Mouse (Mus musculus): Measurements from ENCODE around the gene Celf2. TPM values are rescaled to one million over a fixed set of nuclear protein-coding genes. Genes with fewer than 3 reads are reported as not detected.

The Celf2 gene
- polyA plus RNA-seq, 1 experiment, result 40.8 TPM

GRCm38 (mm10) chr2:6849388-6849787 lies 660.0 kb downstream of the Celf2 start:
- 68% methylated on average over 3 of the region's 3 CpGs for WGBS
- Histone ChIP-seq H3K36me3 (ENCODE audit: control insufficient read depth, insufficient read depth, low read length) (no peaks in the 10 kb centered on the region), H3K27ac (ENCODE audit: insufficient read depth, low read length) (no peak overlapping the region), H3K4me1 (ENCODE audit: control insufficient read depth, insufficient read depth, insufficient read length) (no peaks in the 10 kb centered on the region), H3K27me3 (ENCODE audit: control insufficient read depth, insufficient read depth, low read length) (no peaks in the 10 kb centered on the region), H3K4me3 (ENCODE audit: extremely low read depth, insufficient read depth, insufficient read length) (no peak overlapping the region)
- DNase-seq (ENCODE audit: low read depth in 1 of 2, low spot score in 2 of 2), result no peak
- TF ChIP-seq CTCF (IDR thresholded peaks at IDR 0.05; ENCODE audit: extremely low read depth, insufficient read depth, insufficient read length, insufficient replicate concordance), result no peak
- no peak for TF ChIP-seq POLR2A (IDR thresholded peaks at IDR 0.05; ENCODE audit: low read depth, low read length)

- no peak for TF ChIP-seq CTCF (IDR thresholded peaks at IDR 0.05; ENCODE audit: extremely low read depth, insufficient read depth, insufficient read length, insufficient replicate concordance)
- TF ChIP-seq POLR2A (IDR thresholded peaks at IDR 0.05; ENCODE audit: low read depth, low read length), result no peak
- Histone ChIP-seq H3K4me1 (ENCODE audit: control insufficient read depth, insufficient read depth, insufficient read length) (no peaks in the 10 kb centered on the region), H3K27me3 (ENCODE audit: control insufficient read depth, insufficient read depth, low read length) (no peaks in the 10 kb centered on the region), H3K4me3 (ENCODE audit: extremely low read depth, insufficient read depth, insufficient read length) (no peak overlapping the region), H3K36me3 (ENCODE audit: control insufficient read depth, insufficient read depth, low read length) (no peaks in the 10 kb centered on the region), H3K27ac (ENCODE audit: insufficient read depth, low read length) (no peak overlapping the region)
- 98% methylated on average over 6 of the region's 6 CpGs for WGBS
- no peak for DNase-seq (ENCODE audit: low read depth in 1 of 2, low spot score in 2 of 2)
These were observed 679.3 kb downstream of the Celf2 start for GRCm38 (mm10) chr2:6830021-6830420.

- H3K4me1 ChIP-seq (ENCODE audit: control insufficient read depth, insufficient read depth, insufficient read length), result no peaks in the 10 kb centered on the region
- DNase-seq (ENCODE audit: low read depth in 1 of 2, low spot score in 2 of 2), result no peak
- H3K27me3 ChIP-seq (ENCODE audit: control insufficient read depth, insufficient read depth, low read length), result no peaks in the 10 kb centered on the region
- H3K36me3 ChIP-seq (ENCODE audit: control insufficient read depth, insufficient read depth, low read length), result no peaks in the 10 kb centered on the region
- 76% methylated on average over 2 of the region's 2 CpGs for WGBS
- TF ChIP-seq POLR2A (IDR thresholded peaks at IDR 0.05; ENCODE audit: low read depth, low read length) (no peak), CTCF (IDR thresholded peaks at IDR 0.05; ENCODE audit: extremely low read depth, insufficient read depth, insufficient read length, insufficient replicate concordance) (no peak)
- H3K27ac ChIP-seq (ENCODE audit: insufficient read depth, low read length), result no peak overlapping the region
- H3K4me3 ChIP-seq (ENCODE audit: extremely low read depth, insufficient read depth, insufficient read length), result no peak overlapping the region
These were observed 681.8 kb downstream of the Celf2 start for GRCm38 (mm10) chr2:6827583-6827982.

- no peak for TF ChIP-seq CTCF (IDR thresholded peaks at IDR 0.05; ENCODE audit: extremely low read depth, insufficient read depth, insufficient read length, insufficient replicate concordance)
- TF ChIP-seq POLR2A (IDR thresholded peaks at IDR 0.05; ENCODE audit: low read depth, low read length), result no peak
- no peak for DNase-seq (ENCODE audit: low read depth in 1 of 2, low spot score in 2 of 2)
- Histone ChIP-seq H3K4me1 (ENCODE audit: control insufficient read depth, insufficient read depth, insufficient read length) (no peaks in the 10 kb centered on the region), H3K27me3 (ENCODE audit: control insufficient read depth, insufficient read depth, low read length) (no peaks in the 10 kb centered on the region), H3K4me3 (ENCODE audit: extremely low read depth, insufficient read depth, insufficient read length) (no peak overlapping the region), H3K36me3 (ENCODE audit: control insufficient read depth, insufficient read depth, low read length) (no peaks in the 10 kb centered on the region), H3K27ac (ENCODE audit: insufficient read depth, low read length) (no peak overlapping the region)
- 97% methylated on average over 1 of the region's 1 CpGs for WGBS
These were observed 686.3 kb downstream of the Celf2 start for GRCm38 (mm10) chr2:6823021-6823420.

- H3K36me3 ChIP-seq (ENCODE audit: control insufficient read depth, insufficient read depth, low read length), result no peaks in the 10 kb centered on the region
- TF ChIP-seq CTCF (IDR thresholded peaks at IDR 0.05; ENCODE audit: extremely low read depth, insufficient read depth, insufficient read length, insufficient replicate concordance) (no peak), POLR2A (IDR thresholded peaks at IDR 0.05; ENCODE audit: low read depth, low read length) (no peak)
- WGBS, result 54% methylated on average over 2 of the region's 2 CpGs
- no peak for DNase-seq (ENCODE audit: low read depth in 1 of 2, low spot score in 2 of 2)
- H3K4me3 ChIP-seq (ENCODE audit: extremely low read depth, insufficient read depth, insufficient read length), result no peak overlapping the region
- no peaks in the 10 kb centered on the region for H3K27me3 ChIP-seq (ENCODE audit: control insufficient read depth, insufficient read depth, low read length)
- no peaks in the 10 kb centered on the region for H3K4me1 ChIP-seq (ENCODE audit: control insufficient read depth, insufficient read depth, insufficient read length)
- no peak overlapping the region for H3K27ac ChIP-seq (ENCODE audit: insufficient read depth, low read length)
These were observed 687.8 kb downstream of the Celf2 start for GRCm38 (mm10) chr2:6821593-6821992.

- Histone ChIP-seq H3K36me3 (ENCODE audit: control insufficient read depth, insufficient read depth, low read length) (no peaks in the 10 kb centered on the region), H3K4me3 (ENCODE audit: extremely low read depth, insufficient read depth, insufficient read length) (no peak overlapping the region), H3K27ac (ENCODE audit: insufficient read depth, low read length) (no peak overlapping the region), H3K27me3 (ENCODE audit: control insufficient read depth, insufficient read depth, low read length) (no peaks in the 10 kb centered on the region), H3K4me1 (ENCODE audit: control insufficient read depth, insufficient read depth, insufficient read length) (no peaks in the 10 kb centered on the region)
- TF ChIP-seq POLR2A (IDR thresholded peaks at IDR 0.05; ENCODE audit: low read depth, low read length), result no peak
- no peak for TF ChIP-seq CTCF (IDR thresholded peaks at IDR 0.05; ENCODE audit: extremely low read depth, insufficient read depth, insufficient read length, insufficient replicate concordance)
- no peak for DNase-seq (ENCODE audit: low read depth in 1 of 2, low spot score in 2 of 2)
- 67% methylated on average over 2 of the region's 2 CpGs for WGBS
These were observed 694.1 kb downstream of the Celf2 start for GRCm38 (mm10) chr2:6815281-6815680.

GRCm38 (mm10) chr2:6808736-6809135 lies 700.6 kb downstream of the Celf2 start:
- no peak for TF ChIP-seq CTCF (IDR thresholded peaks at IDR 0.05; ENCODE audit: extremely low read depth, insufficient read depth, insufficient read length, insufficient replicate concordance)
- TF ChIP-seq POLR2A (IDR thresholded peaks at IDR 0.05; ENCODE audit: low read depth, low read length), result no peak
- 93% methylated on average over 1 of the region's 1 CpGs for WGBS
- no peak for DNase-seq (ENCODE audit: low read depth in 1 of 2, low spot score in 2 of 2)
- H3K4me3 ChIP-seq (ENCODE audit: extremely low read depth, insufficient read depth, insufficient read length), result no peak overlapping the region
- H3K4me1 ChIP-seq (ENCODE audit: control insufficient read depth, insufficient read depth, insufficient read length), result no peaks in the 10 kb centered on the region
- H3K27me3 ChIP-seq (ENCODE audit: control insufficient read depth, insufficient read depth, low read length), result no peaks in the 10 kb centered on the region
- no peak overlapping the region for H3K27ac ChIP-seq (ENCODE audit: insufficient read depth, low read length)
- H3K36me3 ChIP-seq (ENCODE audit: control insufficient read depth, insufficient read depth, low read length), result no peaks in the 10 kb centered on the region
